Mouse (Mus musculus): ENCODE measurements around the gene Mxi1. TPM values are rescaled to one million over a fixed set of nuclear protein-coding genes. Genes with fewer than 3 reads are reported as not detected.

The Mxi1 gene
- polyA plus RNA-seq, 1 experiment: 36.5 TPM

DNA sequence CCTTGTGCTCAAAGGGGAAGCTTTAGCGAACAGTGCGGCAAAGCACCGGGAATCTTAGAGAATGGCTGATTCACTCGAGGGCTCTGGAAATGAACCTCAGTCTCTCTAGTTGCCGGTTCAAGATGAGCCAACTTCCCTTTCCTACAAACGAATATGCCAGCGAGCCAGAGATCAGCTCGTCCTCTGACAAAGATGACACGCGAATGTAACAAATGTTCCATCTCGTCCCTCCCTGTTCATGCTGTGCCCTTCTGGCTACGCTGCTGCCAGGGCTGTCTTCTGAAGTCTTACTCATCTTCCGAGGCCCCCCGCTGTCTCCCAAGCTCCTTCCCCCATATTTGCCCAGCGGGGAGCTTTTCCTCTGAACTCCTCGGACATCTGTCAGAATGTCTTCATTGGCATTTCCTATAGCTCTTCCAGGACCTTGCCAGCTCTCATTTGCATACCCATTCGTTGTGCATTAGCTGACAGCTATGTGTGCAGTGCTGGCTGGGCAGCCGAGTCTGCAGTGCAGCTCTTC, 94.6 kb downstream of the Mxi1 start:
- TF ChIP-seq POLR2A (IDR thresholded peaks at IDR 0.05; ENCODE audit: insufficient read depth, low read length) (no peak), CTCF (IDR thresholded peaks at IDR 0.05; ENCODE audit: low read depth, low read length) (no peak), EP300 (IDR thresholded peaks at IDR 0.05; ENCODE audit: insufficient read depth, low read depth, low read length) (no peak)
- H3K9ac ChIP-seq (ENCODE audit: low read depth, poor library complexity, severe bottlenecking): no peak overlapping the region
- no peak overlapping the region for H3K27ac ChIP-seq (ENCODE audit: insufficient read depth, low read length)
- no peak overlapping the region for H3K4me3 ChIP-seq (ENCODE audit: low read depth, low read length)
- no peaks in the 10 kb centered on the region for H3K27me3 ChIP-seq (ENCODE audit: control insufficient read depth, insufficient read depth, low read length, poor library complexity, severe bottlenecking)
- no peaks in the 10 kb centered on the region for H3K4me1 ChIP-seq (ENCODE audit: control insufficient read depth, insufficient read depth, low read length)
- no peaks in the 10 kb centered on the region for H3K9me3 ChIP-seq (replicated peaks; ENCODE audit: control insufficient read depth, insufficient read depth, low read length, poor library complexity, severe bottlenecking)
- no peaks in the 10 kb centered on the region for H3K36me3 ChIP-seq (ENCODE audit: control insufficient read depth, insufficient read depth, low read length, poor library complexity, severe bottlenecking)

DNA sequence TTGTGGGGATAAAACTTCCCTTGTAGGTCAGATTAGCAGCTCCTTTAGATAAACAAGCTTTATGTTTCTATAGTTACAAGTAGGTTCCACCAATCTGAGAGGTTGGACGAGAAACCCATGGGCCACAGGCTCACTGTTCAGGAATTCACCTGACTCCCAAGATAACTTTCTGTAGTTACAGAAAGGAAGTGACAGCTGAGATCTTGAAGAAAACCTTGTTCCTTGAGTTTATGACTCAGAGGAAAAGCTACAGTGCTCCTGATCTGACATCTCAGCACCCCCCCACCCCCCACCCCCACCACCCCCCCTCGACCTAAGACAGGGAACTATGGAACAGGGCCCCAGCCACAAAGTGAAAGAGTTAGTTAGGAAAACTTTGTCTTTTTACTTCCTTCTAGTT, 95.5 kb downstream of the Mxi1 start:
- no peaks in the 10 kb centered on the region for H3K36me3 ChIP-seq (ENCODE audit: control insufficient read depth, insufficient read depth, low read length, poor library complexity, severe bottlenecking)
- no peaks in the 10 kb centered on the region for H3K27me3 ChIP-seq (ENCODE audit: control insufficient read depth, insufficient read depth, low read length, poor library complexity, severe bottlenecking)
- H3K9ac ChIP-seq (ENCODE audit: low read depth, poor library complexity, severe bottlenecking): no peak overlapping the region
- no peak overlapping the region for H3K4me3 ChIP-seq (ENCODE audit: low read depth, low read length)
- H3K9me3 ChIP-seq (replicated peaks; ENCODE audit: control insufficient read depth, insufficient read depth, low read length, poor library complexity, severe bottlenecking): no peaks in the 10 kb centered on the region
- H3K4me1 ChIP-seq (ENCODE audit: control insufficient read depth, insufficient read depth, low read length): no peaks in the 10 kb centered on the region
- H3K27ac ChIP-seq (ENCODE audit: insufficient read depth, low read length): no peak overlapping the region
- TF ChIP-seq CTCF (IDR thresholded peaks at IDR 0.05; ENCODE audit: low read depth, low read length) (no peak), EP300 (IDR thresholded peaks at IDR 0.05; ENCODE audit: insufficient read depth, low read depth, low read length) (no peak), POLR2A (IDR thresholded peaks at IDR 0.05; ENCODE audit: insufficient read depth, low read length) (no peak)

DNA sequence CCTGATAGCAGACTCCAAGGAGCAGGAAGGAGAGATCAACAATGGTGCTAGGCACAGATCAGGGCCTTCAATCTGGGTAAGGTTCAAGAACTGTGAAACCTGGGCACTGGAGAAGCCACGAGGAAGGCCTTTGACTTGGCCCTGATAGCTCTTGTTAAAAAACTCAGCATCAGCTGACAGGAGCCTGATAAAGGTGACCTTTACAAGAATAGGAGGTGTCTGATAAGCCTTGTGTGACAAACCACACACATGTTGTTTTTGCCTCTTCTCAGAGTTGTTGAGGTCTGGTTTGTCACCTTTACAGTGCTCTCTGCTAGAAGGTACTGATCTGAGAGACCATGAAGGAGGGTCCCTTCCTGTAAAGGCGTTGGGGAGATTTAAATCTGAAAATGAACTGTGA, 97.0 kb downstream of the Mxi1 start:
- TF ChIP-seq POLR2A (IDR thresholded peaks at IDR 0.05; ENCODE audit: insufficient read depth, low read length): no peak
- Histone ChIP-seq H3K9me3 (replicated peaks; ENCODE audit: control insufficient read depth, insufficient read depth, low read length, poor library complexity, severe bottlenecking) (no peaks in the 10 kb centered on the region), H3K36me3 (ENCODE audit: control insufficient read depth, insufficient read depth, low read length, poor library complexity, severe bottlenecking) (no peaks in the 10 kb centered on the region), H3K4me1 (ENCODE audit: control insufficient read depth, insufficient read depth, low read length) (peaks cover 2% of the 10 kb centered on the region), H3K9ac (ENCODE audit: low read depth, poor library complexity, severe bottlenecking) (no peak overlapping the region), H3K27ac (ENCODE audit: insufficient read depth, low read length) (no peak overlapping the region), H3K27me3 (ENCODE audit: control insufficient read depth, insufficient read depth, low read length, poor library complexity, severe bottlenecking) (no peaks in the 10 kb centered on the region), H3K4me3 (ENCODE audit: low read depth, low read length) (no peak overlapping the region)

DNA sequence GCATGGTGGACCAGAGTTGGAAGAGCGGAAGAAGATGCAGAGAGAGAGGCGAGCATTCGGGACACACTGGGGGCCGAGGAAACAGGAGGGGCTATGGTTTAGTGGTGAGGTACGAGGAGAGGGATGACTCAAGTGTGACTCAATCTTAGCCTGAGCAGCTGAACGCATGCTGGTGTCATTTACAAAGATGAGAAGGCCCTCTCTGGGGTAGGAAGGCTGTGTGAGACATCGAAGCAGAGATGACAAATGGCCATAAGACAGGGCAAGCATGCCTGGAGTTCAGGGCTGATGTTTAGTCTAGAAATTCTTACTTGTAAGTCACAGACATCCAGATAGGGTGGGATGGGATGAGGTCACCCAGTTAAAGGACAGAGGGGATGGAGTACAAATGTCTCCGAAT, 98.1 kb downstream of the Mxi1 start:
- Histone ChIP-seq H3K9me3 (replicated peaks; ENCODE audit: control insufficient read depth, insufficient read depth, low read length, poor library complexity, severe bottlenecking) (no peaks in the 10 kb centered on the region), H3K27ac (ENCODE audit: insufficient read depth, low read length) (no peak overlapping the region), H3K36me3 (ENCODE audit: control insufficient read depth, insufficient read depth, low read length, poor library complexity, severe bottlenecking) (no peaks in the 10 kb centered on the region), H3K4me1 (ENCODE audit: control insufficient read depth, insufficient read depth, low read length) (peaks cover 2% of the 10 kb centered on the region), H3K27me3 (ENCODE audit: control insufficient read depth, insufficient read depth, low read length, poor library complexity, severe bottlenecking) (no peaks in the 10 kb centered on the region), H3K9ac (ENCODE audit: low read depth, poor library complexity, severe bottlenecking) (no peak overlapping the region), H3K4me3 (ENCODE audit: low read depth, low read length) (no peak overlapping the region)
- TF ChIP-seq POLR2A (IDR thresholded peaks at IDR 0.05; ENCODE audit: insufficient read depth, low read length) (no peak), EP300 (IDR thresholded peaks at IDR 0.05; ENCODE audit: insufficient read depth, low read depth, low read length) (no peak), CTCF (IDR thresholded peaks at IDR 0.05; ENCODE audit: low read depth, low read length) (no peak)

DNA sequence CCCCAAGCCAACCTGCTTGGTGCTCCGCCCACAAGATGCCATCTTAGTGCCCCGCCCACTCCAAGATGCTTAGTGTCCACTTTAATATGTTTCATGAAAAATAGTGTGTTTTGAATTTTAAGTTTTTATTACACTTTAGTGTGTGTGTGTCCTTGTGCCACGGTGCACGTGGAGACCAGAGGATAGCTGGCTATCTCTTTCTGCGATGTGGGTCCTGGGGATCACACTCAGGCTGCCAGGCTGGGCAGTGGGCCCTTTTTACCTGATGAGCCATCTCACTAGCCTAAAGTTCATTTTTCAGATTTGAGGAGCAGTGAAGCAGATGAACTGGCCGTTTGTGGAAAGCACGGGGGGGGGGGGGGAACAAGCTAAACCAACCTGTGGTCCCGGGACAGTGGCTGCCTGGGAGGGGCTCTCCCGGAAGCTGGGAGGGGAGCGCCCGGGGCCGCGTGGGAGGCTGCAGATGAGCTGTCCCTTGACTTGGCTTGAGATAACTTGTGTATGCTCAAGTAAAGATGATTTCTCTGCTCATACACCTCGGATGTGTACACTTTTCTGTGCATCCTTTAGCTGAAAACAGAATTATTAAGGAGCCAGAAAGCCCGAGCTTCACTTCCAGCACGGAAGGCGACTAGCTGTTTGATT, 99.5 kb downstream of the Mxi1 start:
- H3K4me3 ChIP-seq (ENCODE audit: low read depth, low read length): no peak overlapping the region
- H3K27ac ChIP-seq (ENCODE audit: insufficient read depth, low read length): peak overlapping the region; percentile 19; the same call in 1 of the 2 replicates
- H3K4me1 ChIP-seq (ENCODE audit: control insufficient read depth, insufficient read depth, low read length): peaks cover 7% of the 10 kb centered on the region
- TF ChIP-seq CTCF (IDR thresholded peaks at IDR 0.05; ENCODE audit: low read depth, low read length) (no peak), EP300 (IDR thresholded peaks at IDR 0.05; ENCODE audit: insufficient read depth, low read depth, low read length) (no peak), POLR2A (IDR thresholded peaks at IDR 0.05; ENCODE audit: insufficient read depth, low read length) (no peak)
- no peaks in the 10 kb centered on the region for H3K9me3 ChIP-seq (replicated peaks; ENCODE audit: control insufficient read depth, insufficient read depth, low read length, poor library complexity, severe bottlenecking)
- peak overlapping the region; percentile 49 for H3K9ac ChIP-seq (ENCODE audit: low read depth, poor library complexity, severe bottlenecking)
- no peaks in the 10 kb centered on the region for H3K27me3 ChIP-seq (ENCODE audit: control insufficient read depth, insufficient read depth, low read length, poor library complexity, severe bottlenecking)
- no peaks in the 10 kb centered on the region for H3K36me3 ChIP-seq (ENCODE audit: control insufficient read depth, insufficient read depth, low read length, poor library complexity, severe bottlenecking)

DNA sequence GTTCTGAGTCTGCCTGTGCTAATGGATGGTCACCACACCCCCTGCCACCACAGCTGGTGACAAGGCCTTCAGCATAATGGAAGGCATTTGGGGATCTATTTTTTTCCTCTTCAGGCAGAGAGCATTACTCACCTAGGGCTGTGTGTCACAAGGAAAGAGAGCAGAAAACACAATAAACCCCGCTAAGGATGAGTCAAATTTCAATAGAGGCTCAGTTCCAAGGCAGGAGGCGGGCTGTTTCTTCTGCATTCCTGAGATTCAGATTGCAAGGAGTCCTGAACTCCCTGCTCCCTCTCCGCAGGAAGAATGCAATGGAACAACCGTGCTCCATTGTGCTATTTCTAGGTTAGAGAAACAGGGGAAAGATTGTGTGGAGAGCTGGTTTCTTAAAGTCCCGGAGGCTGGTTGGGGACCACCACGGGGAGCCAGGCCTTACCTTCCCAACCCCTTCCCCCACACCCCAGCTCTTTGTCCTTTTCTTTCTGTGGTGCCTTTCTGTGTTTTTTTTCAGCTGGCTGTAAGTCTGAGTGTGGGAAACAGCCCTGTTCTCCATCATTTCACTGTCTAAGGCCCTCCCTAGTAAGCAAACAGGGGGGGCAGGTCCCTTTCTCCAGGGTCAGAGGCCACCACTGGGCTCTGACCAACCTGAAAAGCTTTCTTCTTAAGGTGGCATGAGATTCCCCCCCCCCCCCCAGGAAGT, 102.0 kb downstream of the Mxi1 start:
- no peak overlapping the region for H3K9ac ChIP-seq (ENCODE audit: low read depth, poor library complexity, severe bottlenecking)
- H3K4me1 ChIP-seq (ENCODE audit: control insufficient read depth, insufficient read depth, low read length): peaks cover 9% of the 10 kb centered on the region
- H3K36me3 ChIP-seq (ENCODE audit: control insufficient read depth, insufficient read depth, low read length, poor library complexity, severe bottlenecking): no peaks in the 10 kb centered on the region
- no peaks in the 10 kb centered on the region for H3K27me3 ChIP-seq (ENCODE audit: control insufficient read depth, insufficient read depth, low read length, poor library complexity, severe bottlenecking)
- H3K4me3 ChIP-seq (ENCODE audit: low read depth, low read length): no peak overlapping the region
- H3K9me3 ChIP-seq (replicated peaks; ENCODE audit: control insufficient read depth, insufficient read depth, low read length, poor library complexity, severe bottlenecking): no peaks in the 10 kb centered on the region
- peak overlapping the region; percentile 92 for H3K27ac ChIP-seq (ENCODE audit: insufficient read depth, low read length)
- TF ChIP-seq CTCF (IDR thresholded peaks at IDR 0.05; ENCODE audit: low read depth, low read length) (no peak), POLR2A (IDR thresholded peaks at IDR 0.05; ENCODE audit: insufficient read depth, low read length) (no peak), EP300 (IDR thresholded peaks at IDR 0.05; ENCODE audit: insufficient read depth, low read depth, low read length) (0 out of 2 replicates have a peak, but pooled peaks have one; percentile 48)
